Mouse (Mus musculus): ENCODE data around the gene Ttc36. TPM values are rescaled to one million over a fixed set of nuclear protein-coding genes. Genes with fewer than 3 reads are reported as not detected.

Ttc36 gene
- polyA plus RNA-seq, 1 experiment: 0.32 TPM

DNA sequence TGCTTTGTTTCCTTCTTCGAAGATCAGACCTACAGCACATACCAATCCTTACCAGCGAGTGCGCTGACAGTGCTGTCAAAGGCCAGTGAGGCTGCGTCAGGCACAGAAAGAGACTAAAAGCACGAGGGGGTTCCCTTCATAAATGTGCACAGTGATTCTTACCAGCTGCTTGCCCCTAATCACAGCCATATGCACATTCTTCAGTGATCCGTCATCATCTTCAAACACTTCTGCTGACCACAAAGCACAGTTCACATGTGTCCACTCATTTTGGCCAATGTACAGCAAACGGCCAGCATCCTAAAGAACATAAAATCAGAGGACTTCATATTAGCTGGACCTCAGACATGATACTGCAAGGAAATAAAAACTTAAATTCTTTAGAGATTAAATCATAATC lies 23.8 kb upstream of the Ttc36 start:
- no peaks in the 10 kb centered on the region for H3K36me3 ChIP-seq (ENCODE audit: control insufficient read depth, insufficient read depth, low read length)
- no peak for TF ChIP-seq CTCF (IDR thresholded peaks at IDR 0.05; ENCODE audit: control insufficient read depth, insufficient read depth, insufficient replicate concordance, low read depth, low read length)
- TF ChIP-seq POLR2A (IDR thresholded peaks at IDR 0.05; ENCODE audit: control insufficient read depth, low read depth, low read length): no peak
- H3K27me3 ChIP-seq (ENCODE audit: control insufficient read depth, insufficient read depth, low read length): no peaks in the 10 kb centered on the region
- H3K4me1 ChIP-seq (ENCODE audit: control insufficient read depth, insufficient read depth, low read length): no peaks in the 10 kb centered on the region
- no peak overlapping the region for H3K4me3 ChIP-seq (ENCODE audit: control insufficient read depth, low read depth, low read length)
- H3K27ac ChIP-seq (ENCODE audit: control insufficient read depth, insufficient read depth, low read depth, low read length): no peak overlapping the region

- H3K4me1 ChIP-seq (ENCODE audit: control insufficient read depth, insufficient read depth, low read length): no peaks in the 10 kb centered on the region
- TF ChIP-seq CTCF (IDR thresholded peaks at IDR 0.05; ENCODE audit: control insufficient read depth, insufficient read depth, insufficient replicate concordance, low read depth, low read length) (no peak), POLR2A (IDR thresholded peaks at IDR 0.05; ENCODE audit: control insufficient read depth, low read depth, low read length) (no peak)
- no peak overlapping the region for H3K27ac ChIP-seq (ENCODE audit: control insufficient read depth, insufficient read depth, low read depth, low read length)
- no peak overlapping the region for H3K4me3 ChIP-seq (ENCODE audit: control insufficient read depth, low read depth, low read length)
- H3K36me3 ChIP-seq (ENCODE audit: control insufficient read depth, insufficient read depth, low read length): no peaks in the 10 kb centered on the region
- H3K27me3 ChIP-seq (ENCODE audit: control insufficient read depth, insufficient read depth, low read length): no peaks in the 10 kb centered on the region
Observed at GRCm38 (mm10) chr9:44819920-44820827, 17.3 kb upstream of the Ttc36 start.

DNA sequence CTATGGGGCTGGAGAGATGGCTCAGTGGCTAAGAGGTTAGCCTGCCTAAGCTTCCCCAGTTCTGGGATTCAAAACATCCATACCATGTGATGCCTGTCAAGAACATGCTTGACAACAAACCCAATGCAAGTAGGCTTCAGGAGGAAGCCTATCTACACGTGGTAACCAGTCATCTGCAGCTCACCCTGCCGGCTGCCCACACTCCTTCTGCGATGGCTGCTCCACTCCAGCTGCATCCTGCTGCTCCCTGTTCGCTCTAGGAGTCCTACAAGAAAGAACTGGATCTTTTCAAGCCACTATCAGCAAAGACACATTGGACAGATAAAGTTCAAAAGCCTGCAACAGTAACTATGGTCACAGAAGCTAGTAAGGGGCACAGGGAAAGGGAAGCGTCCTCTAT lies 14.7 kb upstream of the Ttc36 start:
- no peak overlapping the region for H3K27ac ChIP-seq (ENCODE audit: control insufficient read depth, insufficient read depth, low read depth, low read length)
- H3K4me1 ChIP-seq (ENCODE audit: control insufficient read depth, insufficient read depth, low read length): no peaks in the 10 kb centered on the region
- H3K27me3 ChIP-seq (ENCODE audit: control insufficient read depth, insufficient read depth, low read length): no peaks in the 10 kb centered on the region
- no peak for TF ChIP-seq CTCF (IDR thresholded peaks at IDR 0.05; ENCODE audit: control insufficient read depth, insufficient read depth, insufficient replicate concordance, low read depth, low read length)
- TF ChIP-seq POLR2A (IDR thresholded peaks at IDR 0.05; ENCODE audit: control insufficient read depth, low read depth, low read length): no peak
- H3K4me3 ChIP-seq (ENCODE audit: control insufficient read depth, low read depth, low read length): no peak overlapping the region
- no peaks in the 10 kb centered on the region for H3K36me3 ChIP-seq (ENCODE audit: control insufficient read depth, insufficient read depth, low read length)

DNA sequence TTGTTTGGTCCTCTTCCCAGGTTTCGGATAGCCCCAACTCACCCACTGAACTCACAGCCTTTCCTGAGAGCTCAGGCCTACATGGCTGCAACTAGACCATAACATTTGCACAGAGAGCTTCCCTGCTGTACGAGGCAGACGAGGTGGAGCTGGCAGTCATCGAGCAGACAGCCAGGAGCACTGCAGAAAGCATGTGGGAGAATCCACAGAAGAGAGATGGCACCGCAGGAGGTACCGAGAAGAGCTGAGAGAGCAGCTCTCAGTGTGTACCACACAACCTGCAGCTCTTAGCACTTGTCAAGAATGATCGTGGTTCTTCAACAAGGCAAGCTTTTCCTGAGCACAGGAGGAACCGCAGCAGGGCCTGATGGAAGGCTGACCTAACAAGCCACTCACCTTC lies 11.3 kb upstream of the Ttc36 start:
- no peaks in the 10 kb centered on the region for H3K27me3 ChIP-seq (ENCODE audit: control insufficient read depth, insufficient read depth, low read length)
- TF ChIP-seq CTCF (IDR thresholded peaks at IDR 0.05; ENCODE audit: control insufficient read depth, insufficient read depth, insufficient replicate concordance, low read depth, low read length) (no peak), POLR2A (IDR thresholded peaks at IDR 0.05; ENCODE audit: control insufficient read depth, low read depth, low read length) (no peak)
- no peaks in the 10 kb centered on the region for H3K36me3 ChIP-seq (ENCODE audit: control insufficient read depth, insufficient read depth, low read length)
- H3K4me3 ChIP-seq (ENCODE audit: control insufficient read depth, low read depth, low read length): no peak overlapping the region
- H3K4me1 ChIP-seq (ENCODE audit: control insufficient read depth, insufficient read depth, low read length): no peaks in the 10 kb centered on the region
- no peak overlapping the region for H3K27ac ChIP-seq (ENCODE audit: control insufficient read depth, insufficient read depth, low read depth, low read length)

DNA sequence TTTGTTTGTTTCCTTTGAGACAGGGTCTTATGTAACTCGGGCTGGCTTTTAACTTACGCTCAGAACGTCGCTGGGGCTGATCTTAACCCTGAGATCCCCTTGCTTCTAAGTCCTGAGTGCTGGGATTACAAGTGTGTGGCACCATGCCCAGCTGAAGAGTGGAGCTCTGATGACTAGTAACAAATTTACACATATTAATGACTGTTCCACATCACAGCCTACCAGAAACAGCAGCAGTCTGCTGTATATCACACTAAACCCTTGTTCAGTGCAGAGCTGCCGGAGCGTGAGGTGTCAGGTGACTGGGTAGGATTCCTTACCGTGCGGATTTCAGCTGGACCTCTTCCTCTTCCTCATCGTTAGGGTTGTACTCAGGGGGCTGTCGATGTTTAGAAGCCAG lies 7.4 kb upstream of the Ttc36 start:
- no peak for TF ChIP-seq CTCF (IDR thresholded peaks at IDR 0.05; ENCODE audit: control insufficient read depth, insufficient read depth, insufficient replicate concordance, low read depth, low read length)
- TF ChIP-seq POLR2A (IDR thresholded peaks at IDR 0.05; ENCODE audit: control insufficient read depth, low read depth, low read length): no peak
- H3K4me3 ChIP-seq (ENCODE audit: control insufficient read depth, low read depth, low read length): no peak overlapping the region
- no peak overlapping the region for H3K27ac ChIP-seq (ENCODE audit: control insufficient read depth, insufficient read depth, low read depth, low read length)
- H3K4me1 ChIP-seq (ENCODE audit: control insufficient read depth, insufficient read depth, low read length): no peaks in the 10 kb centered on the region; the same call in 1 of the 2 replicates
- H3K27me3 ChIP-seq (ENCODE audit: control insufficient read depth, insufficient read depth, low read length): no peaks in the 10 kb centered on the region
- no peaks in the 10 kb centered on the region for H3K36me3 ChIP-seq (ENCODE audit: control insufficient read depth, insufficient read depth, low read length)

GRCm38 (mm10) chr9:44807778-44808177 lies 4.9 kb upstream of the Ttc36 start:
- H3K4me1 ChIP-seq (ENCODE audit: control insufficient read depth, insufficient read depth, low read length): no peaks in the 10 kb centered on the region; the same call in 1 of the 2 replicates
- no peaks in the 10 kb centered on the region for H3K36me3 ChIP-seq (ENCODE audit: control insufficient read depth, insufficient read depth, low read length)
- TF ChIP-seq CTCF (IDR thresholded peaks at IDR 0.05; ENCODE audit: control insufficient read depth, insufficient read depth, insufficient replicate concordance, low read depth, low read length) (no peak), POLR2A (IDR thresholded peaks at IDR 0.05; ENCODE audit: control insufficient read depth, low read depth, low read length) (no peak)
- H3K27me3 ChIP-seq (ENCODE audit: control insufficient read depth, insufficient read depth, low read length): no peaks in the 10 kb centered on the region
- H3K27ac ChIP-seq (ENCODE audit: control insufficient read depth, insufficient read depth, low read depth, low read length): no peak overlapping the region
- no peak overlapping the region for H3K4me3 ChIP-seq (ENCODE audit: control insufficient read depth, low read depth, low read length)

DNA sequence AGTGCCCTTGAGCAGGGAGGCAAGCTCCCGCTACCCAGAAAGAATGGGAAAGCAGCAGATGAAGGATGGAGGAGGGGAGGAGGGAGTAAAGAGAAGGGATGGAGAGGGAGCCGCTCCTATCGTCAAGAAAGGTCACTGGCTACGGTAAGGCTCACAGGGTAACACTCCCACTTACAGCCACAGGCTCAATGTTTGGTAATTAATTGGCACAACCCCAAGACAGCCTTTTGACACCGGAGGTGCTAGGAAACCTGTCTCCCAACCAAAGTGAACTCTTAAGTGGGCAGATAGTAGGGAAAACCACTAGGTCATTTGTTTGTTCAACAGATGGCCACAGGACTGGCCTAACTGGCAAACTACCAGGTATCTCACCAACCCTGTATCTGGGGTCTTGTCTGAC lies 4.3 kb upstream of the Ttc36 start:
- Histone ChIP-seq H3K27me3 (ENCODE audit: control insufficient read depth, insufficient read depth, low read length) (no peaks in the 10 kb centered on the region), H3K36me3 (ENCODE audit: control insufficient read depth, insufficient read depth, low read length) (no peaks in the 10 kb centered on the region), H3K4me3 (ENCODE audit: control insufficient read depth, low read depth, low read length) (no peak overlapping the region), H3K4me1 (ENCODE audit: control insufficient read depth, insufficient read depth, low read length) (no peaks in the 10 kb centered on the region; the same call in 1 of the 2 replicates), H3K27ac (ENCODE audit: control insufficient read depth, insufficient read depth, low read depth, low read length) (no peak overlapping the region)
- TF ChIP-seq CTCF (IDR thresholded peaks at IDR 0.05; ENCODE audit: control insufficient read depth, insufficient read depth, insufficient replicate concordance, low read depth, low read length) (no peak), POLR2A (IDR thresholded peaks at IDR 0.05; ENCODE audit: control insufficient read depth, low read depth, low read length) (no peak)
